19 mouse cellular contexts compared by ENCODE assay signal in genomic region chr16:40907892-40908291, GRCm38 (mm10).
"Had no signal": no experiment of that assay in that cellular context is flagged by ENCODE, and none has a peak within 500 bp of the region (broad histone marks: within the 10 kb centered on the region; RNA-seq: fewer than 3 reads in every experiment).

No protein-coding gene starts in this region.

- ATAC-seq: liver, postnatal 0 days; lung, postnatal 0 days; midbrain, embryonic 13.5 days had no signal

- H3K9ac ChIP-seq: limb, embryonic 12.5 days; limb, embryonic 15.5 days; liver, embryonic 14.5 days; liver, postnatal 0 days; lung, embryonic 14.5 days; midbrain, embryonic 13.5 days; neural tube, embryonic 13.5 days had no signal

- H3K27me3 ChIP-seq: limb, embryonic 12.5 days; limb, embryonic 15.5 days; midbrain, embryonic 13.5 days; neural tube, embryonic 13.5 days had no signal

- H3K27ac ChIP-seq: limb, embryonic 12.5 days; limb, embryonic 15.5 days; liver, embryonic 14.5 days; macrophage; midbrain, embryonic 13.5 days; neural tube, embryonic 13.5 days had no signal

- H3K36me3 ChIP-seq: limb, embryonic 12.5 days; limb, embryonic 15.5 days; midbrain, embryonic 13.5 days; neural tube, embryonic 13.5 days had no signal

- H3K4me2 ChIP-seq: limb, embryonic 12.5 days; limb, embryonic 15.5 days; liver, embryonic 11.5 days; lung, embryonic 14.5 days; midbrain, embryonic 13.5 days; neural tube, embryonic 13.5 days had no signal

- H3K4me3 ChIP-seq: limb, embryonic 12.5 days; limb, embryonic 15.5 days; midbrain, embryonic 13.5 days; myocyte; neural tube, embryonic 13.5 days had no signal

- H3K4me1 ChIP-seq: limb, embryonic 12.5 days; limb, embryonic 15.5 days; neural tube, embryonic 13.5 days had no signal

- DNase-seq: kidney, adult 9 months; kidney, postnatal 14 days; kidney, postnatal 4 days; left cerebral cortex, postnatal 4 days; liver, postnatal 0 days; lung, embryonic 14.5 days; right cerebral cortex, adult 18-20 months; right cerebral cortex, postnatal 14 days; thymus, adult 18-20 months; thymus, postnatal 36 days had no signal

- H3K9me3 ChIP-seq: limb, embryonic 12.5 days; limb, embryonic 15.5 days; midbrain, embryonic 13.5 days; neural tube, embryonic 13.5 days had no signal
